Mouse (Mus musculus): ENCODE measurements at regions not wholly inside any gene's neighbourhood (a gene's known extent, or its start where the extent isn't known, plus 50 kb on each side); places are given as distances from the start of the nearest gene placed in this dataset.
A peak's percentile ranks its signal among the peaks of the same experiment; 100 is the strongest.
"Not testable (repeated sequence)": the region's sequence is repeated elsewhere in the genome, so short reads cannot be mapped to it uniquely, and the experiment has no call there.

GRCm38 (mm10) chr10:46730601-46731000 lies 1153.0 kb downstream of the Hace1 start:
- Histone ChIP-seq H3K36me3 (no peaks in the 10 kb centered on the region), H3K4me2 (no peak overlapping the region), H3K9me3 (no peaks in the 10 kb centered on the region), H3K4me3 (no peak overlapping the region), H3K9ac (no peak overlapping the region), H3K4me1 (no peaks in the 10 kb centered on the region), H3K27me3 (replicated peaks) (no peaks in the 10 kb centered on the region), H3K27ac (replicated peaks) (no peak overlapping the region)
- no peak for ATAC-seq (ENCODE audit: extremely low read depth, insufficient number of reproducible peaks, low FRiP score, low TSS enrichment)
- 50% methylated on average over 1 of the region's 1 CpGs for WGBS

- Histone ChIP-seq H3K9me3 (no peaks in the 10 kb centered on the region), H3K4me3 (no peak overlapping the region), H3K36me3 (no peaks in the 10 kb centered on the region), H3K4me1 (no peaks in the 10 kb centered on the region), H3K27ac (replicated peaks) (no peak overlapping the region), H3K27me3 (replicated peaks) (no peaks in the 10 kb centered on the region), H3K9ac (no peak overlapping the region), H3K4me2 (no peak overlapping the region)
- 40% methylated on average over 2 of the region's 2 CpGs for WGBS
- ATAC-seq (ENCODE audit: extremely low read depth, insufficient number of reproducible peaks, low FRiP score, low TSS enrichment): no peak
These were observed 1156.2 kb downstream of the Hace1 start for GRCm38 (mm10) chr10:46733760-46734265.

- ATAC-seq (ENCODE audit: extremely low read depth, insufficient number of reproducible peaks, low FRiP score, low TSS enrichment): no peak
- Histone ChIP-seq H3K27me3 (replicated peaks) (no peaks in the 10 kb centered on the region), H3K36me3 (no peaks in the 10 kb centered on the region), H3K4me1 (no peaks in the 10 kb centered on the region), H3K4me2 (no peak overlapping the region), H3K9ac (no peak overlapping the region), H3K4me3 (no peak overlapping the region), H3K27ac (replicated peaks) (no peak overlapping the region), H3K9me3 (peaks cover 12% of the 10 kb centered on the region)
- 69% methylated on average over 3 of the region's 3 CpGs for WGBS
These were observed 1163.5 kb downstream of the Hace1 start for GRCm38 (mm10) chr10:46741098-46741497.

DNA sequence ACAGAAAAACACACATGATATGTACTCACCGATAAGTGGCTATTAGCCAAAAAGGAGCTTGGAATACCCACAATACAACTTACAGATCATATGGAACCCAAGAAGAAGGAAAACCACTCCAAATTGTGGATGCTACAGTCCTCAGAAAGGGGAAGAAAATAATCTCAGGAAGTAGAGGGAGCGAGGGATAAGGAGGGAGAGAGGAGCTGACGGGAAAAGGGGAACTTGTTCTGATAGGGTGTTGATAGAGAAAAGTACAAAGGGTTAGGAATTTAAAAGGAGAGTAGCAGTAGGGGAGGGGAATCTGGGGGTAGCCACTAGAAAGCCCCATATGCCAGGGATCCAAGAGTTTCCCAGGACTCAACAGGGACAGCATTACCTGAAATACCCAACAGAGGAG lies 1164.5 kb downstream of the Hace1 start:
- Histone ChIP-seq H3K4me3 (no peak overlapping the region), H3K9me3 (peaks cover 12% of the 10 kb centered on the region), H3K9ac (no peak overlapping the region), H3K36me3 (no peaks in the 10 kb centered on the region), H3K4me1 (no peaks in the 10 kb centered on the region), H3K4me2 (no peak overlapping the region), H3K27ac (replicated peaks) (no peak overlapping the region), H3K27me3 (replicated peaks) (no peaks in the 10 kb centered on the region)
- WGBS: 56% methylated on average over 3 of the region's 3 CpGs
- no peak for ATAC-seq (ENCODE audit: extremely low read depth, insufficient number of reproducible peaks, low FRiP score, low TSS enrichment)

DNA sequence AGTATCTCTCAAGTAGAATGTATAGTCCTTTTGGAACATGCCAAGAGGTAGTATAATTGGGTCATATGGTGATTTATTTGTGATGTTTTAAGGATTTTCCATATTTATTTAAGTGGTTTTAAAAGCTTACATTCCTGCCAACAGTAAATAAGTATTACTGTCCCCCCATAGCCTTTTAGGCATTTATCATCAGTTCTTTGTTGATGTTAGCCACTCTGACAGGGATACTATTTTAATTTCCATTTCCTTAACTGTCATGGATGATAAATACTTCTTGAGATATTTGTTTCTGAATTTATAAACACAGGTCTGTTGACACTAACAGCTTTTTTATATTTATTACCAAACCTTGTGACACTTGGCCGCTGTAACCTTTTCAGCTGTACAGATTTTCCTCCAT lies 1183.3 kb downstream of the Hace1 start:
- no peak overlapping the region for H3K9ac ChIP-seq
- no peak overlapping the region for H3K27ac ChIP-seq (replicated peaks)
- WGBS: 75% methylated on average over 1 of the region's 1 CpGs
- ATAC-seq (ENCODE audit: extremely low read depth, insufficient number of reproducible peaks, low FRiP score, low TSS enrichment): no peak
- H3K4me3 ChIP-seq: no peak overlapping the region
- H3K36me3 ChIP-seq: no peaks in the 10 kb centered on the region
- H3K9me3 ChIP-seq: no peaks in the 10 kb centered on the region
- H3K4me2 ChIP-seq: no peak overlapping the region
- no peaks in the 10 kb centered on the region for H3K27me3 ChIP-seq (replicated peaks)
- no peaks in the 10 kb centered on the region for H3K4me1 ChIP-seq

DNA sequence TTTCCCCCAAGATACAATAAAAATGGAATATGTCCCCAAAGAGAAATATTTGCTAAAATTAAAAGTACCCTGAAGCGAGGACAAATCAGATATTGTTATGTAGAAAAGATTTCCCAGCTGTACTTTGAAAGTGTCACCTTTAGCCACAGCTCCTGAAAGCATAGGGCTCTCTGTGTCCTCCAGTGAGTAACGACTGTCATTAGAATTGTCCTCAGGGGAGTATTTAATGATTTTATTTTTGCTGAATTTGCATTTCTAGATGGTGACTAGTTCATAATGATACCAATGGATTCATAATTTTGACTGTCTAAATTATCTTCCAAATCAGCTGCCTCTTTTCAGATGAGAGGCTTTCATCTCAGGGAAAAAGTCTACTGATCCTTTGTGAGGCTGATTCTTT lies 1201.1 kb downstream of the Hace1 start:
- Histone ChIP-seq H3K4me3 (no peak overlapping the region), H3K27me3 (replicated peaks) (no peaks in the 10 kb centered on the region), H3K4me2 (no peak overlapping the region), H3K9ac (no peak overlapping the region), H3K4me1 (no peaks in the 10 kb centered on the region), H3K27ac (replicated peaks) (no peak overlapping the region), H3K36me3 (no peaks in the 10 kb centered on the region), H3K9me3 (no peaks in the 10 kb centered on the region)
- no peak for ATAC-seq (ENCODE audit: extremely low read depth, insufficient number of reproducible peaks, low FRiP score, low TSS enrichment)
- whole genome bisulfite sequencing: 53% methylated on average over 2 of the region's 2 CpGs

DNA sequence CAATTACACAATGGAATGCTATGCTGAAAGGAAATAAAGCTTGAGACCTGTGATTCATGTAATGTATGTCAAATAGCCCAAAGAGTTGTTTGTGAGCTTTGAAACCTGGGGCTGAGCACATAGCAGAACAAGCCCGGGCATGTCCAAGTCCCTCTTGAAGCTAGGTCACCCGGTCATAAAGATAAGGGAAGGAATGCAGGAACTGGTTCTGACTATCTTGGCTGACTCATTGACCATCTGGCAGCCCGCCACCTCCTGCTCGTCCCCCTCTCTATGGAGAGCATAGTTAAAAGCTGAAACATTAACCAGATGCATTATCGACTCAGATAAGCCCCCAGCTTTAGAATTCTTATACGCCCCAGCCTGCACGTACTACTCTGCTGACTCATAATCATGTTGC lies 1208.1 kb downstream of the Hace1 start:
- not testable (repeated sequence) for H3K9ac ChIP-seq; H3K36me3 ChIP-seq; H3K27me3 ChIP-seq (replicated peaks); H3K4me1 ChIP-seq; H3K4me2 ChIP-seq; H3K4me3 ChIP-seq
- 8% methylated on average over 7 of the region's 7 CpGs for WGBS
- Histone ChIP-seq H3K27ac (replicated peaks) (peak overlapping the region; percentile 86), H3K9me3 (peaks cover 14% of the 10 kb centered on the region; the same call in 1 of the 2 replicates)
- ATAC-seq (ENCODE audit: extremely low read depth, insufficient number of reproducible peaks, low FRiP score, low TSS enrichment): peak; percentile 46; the same call in 1 of the 2 replicates

DNA sequence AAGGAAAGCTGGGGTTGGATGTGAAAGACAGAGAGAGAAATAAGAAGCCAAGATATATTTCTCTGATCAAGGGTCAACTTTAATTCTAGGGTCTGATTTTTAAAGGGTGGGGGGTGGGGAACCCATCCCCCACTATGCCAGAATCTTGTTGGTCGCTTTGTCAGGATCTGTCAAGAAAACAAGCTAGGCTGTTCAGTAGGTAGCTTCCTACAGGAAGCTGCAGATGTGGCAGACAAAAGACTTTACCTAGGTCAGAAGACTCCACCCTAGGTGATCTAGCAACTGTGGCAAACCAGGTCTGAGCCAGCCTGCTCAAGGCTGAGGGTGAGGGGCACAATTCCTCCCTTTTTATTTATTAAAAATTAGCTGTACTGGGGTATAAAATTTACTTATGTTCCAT lies 1236.6 kb downstream of the Hace1 start:
- H3K4me2 ChIP-seq: no peak overlapping the region
- no peaks in the 10 kb centered on the region for H3K36me3 ChIP-seq
- no peaks in the 10 kb centered on the region for H3K4me1 ChIP-seq
- WGBS: 70% methylated on average over 1 of the region's 1 CpGs
- no peak overlapping the region for H3K27ac ChIP-seq (replicated peaks)
- H3K4me3 ChIP-seq: no peak overlapping the region
- H3K27me3 ChIP-seq (replicated peaks): no peaks in the 10 kb centered on the region
- H3K9me3 ChIP-seq: no peaks in the 10 kb centered on the region
- no peak for ATAC-seq (ENCODE audit: extremely low read depth, insufficient number of reproducible peaks, low FRiP score, low TSS enrichment)
- no peak overlapping the region for H3K9ac ChIP-seq

GRCm38 (mm10) chr10:46819133-46819532 lies 1241.5 kb downstream of the Hace1 start:
- H3K9ac ChIP-seq: no peak overlapping the region
- H3K36me3 ChIP-seq: no peaks in the 10 kb centered on the region
- H3K27ac ChIP-seq (replicated peaks): no peak overlapping the region
- no peak for ATAC-seq (ENCODE audit: extremely low read depth, insufficient number of reproducible peaks, low FRiP score, low TSS enrichment)
- H3K9me3 ChIP-seq: no peaks in the 10 kb centered on the region
- H3K4me3 ChIP-seq: no peak overlapping the region
- 71% methylated on average over 2 of the region's 2 CpGs for WGBS
- H3K27me3 ChIP-seq (replicated peaks): no peaks in the 10 kb centered on the region
- H3K4me1 ChIP-seq: no peaks in the 10 kb centered on the region
- no peak overlapping the region for H3K4me2 ChIP-seq

- WGBS: 76% methylated on average over 1 of the region's 1 CpGs
- Histone ChIP-seq H3K4me3 (no peak overlapping the region), H3K9me3 (no peaks in the 10 kb centered on the region)
These were observed 1242.3 kb downstream of the Hace1 start for GRCm38 (mm10) chr10:46819965-46820364.

GRCm38 (mm10) chr10:46823837-46824236 lies 1246.2 kb downstream of the Hace1 start:
- Histone ChIP-seq H3K9me3 (no peaks in the 10 kb centered on the region), H3K9ac (no peak overlapping the region), H3K36me3 (no peaks in the 10 kb centered on the region), H3K4me3 (no peak overlapping the region), H3K27ac (replicated peaks) (no peak overlapping the region), H3K4me2 (no peak overlapping the region), H3K4me1 (no peaks in the 10 kb centered on the region), H3K27me3 (replicated peaks) (no peaks in the 10 kb centered on the region)
- 68% methylated on average over 1 of the region's 1 CpGs for WGBS
- ATAC-seq (ENCODE audit: extremely low read depth, insufficient number of reproducible peaks, low FRiP score, low TSS enrichment): no peak

More at GRCm38 (mm10) chr10:46819965-46820364, 1242.3 kb downstream of the Hace1 start:
- Histone ChIP-seq H3K9ac (no peak overlapping the region), H3K4me2 (no peak overlapping the region), H3K27ac (replicated peaks) (no peak overlapping the region), H3K27me3 (replicated peaks) (no peaks in the 10 kb centered on the region), H3K36me3 (no peaks in the 10 kb centered on the region), H3K4me1 (no peaks in the 10 kb centered on the region)
- ATAC-seq (ENCODE audit: extremely low read depth, insufficient number of reproducible peaks, low FRiP score, low TSS enrichment): no peak

DNA sequence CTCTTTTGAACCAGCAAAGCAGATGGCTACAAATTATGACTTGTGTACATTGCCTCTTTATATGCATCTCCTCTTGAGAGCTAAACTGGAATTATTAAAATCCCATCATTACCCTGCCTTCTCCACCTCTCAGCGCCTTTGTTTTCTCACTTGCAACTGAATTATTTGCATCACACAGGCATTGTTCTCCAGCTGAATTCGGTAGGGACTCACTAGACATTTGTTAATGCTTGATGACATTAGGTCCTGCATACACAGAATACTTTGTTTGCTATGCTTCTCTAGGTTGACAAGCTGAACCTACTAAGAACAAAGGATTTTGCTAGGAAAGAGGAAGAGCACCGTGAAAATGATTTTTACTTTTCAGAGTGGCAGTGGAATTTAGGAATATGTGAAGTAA lies 1248.4 kb downstream of the Hace1 start:
- Histone ChIP-seq H3K27ac (replicated peaks) (no peak overlapping the region), H3K27me3 (replicated peaks) (no peaks in the 10 kb centered on the region), H3K9ac (no peak overlapping the region), H3K9me3 (no peaks in the 10 kb centered on the region), H3K4me2 (no peak overlapping the region), H3K36me3 (no peaks in the 10 kb centered on the region), H3K4me1 (no peaks in the 10 kb centered on the region), H3K4me3 (no peak overlapping the region)
- 60% methylated on average over 3 of the region's 3 CpGs for WGBS
- ATAC-seq (ENCODE audit: extremely low read depth, insufficient number of reproducible peaks, low FRiP score, low TSS enrichment): no peak

Measured in heart, embryonic 13.5 days (tissue).